Mouse (Mus musculus): Measurements from ENCODE around the gene Tril.

- no peak for TF ChIP-seq POLR2A (IDR thresholded peaks at IDR 0.05; ENCODE audit: borderline replicate concordance, low read depth, low read length)
- TF ChIP-seq CTCF (IDR thresholded peaks at IDR 0.05; ENCODE audit: low read depth, low read length), result no peak
Measured at GRCm38 (mm10) chr6:53795788-53796187, 24.8 kb downstream of the Tril start.
